Mouse (Mus musculus): ENCODE results near the gene Gm11032. TPM values are rescaled to one million over a fixed set of nuclear protein-coding genes. Genes with fewer than 3 reads are reported as not detected.

Gene Gm11032
- polyA plus RNA-seq, 1 experiment from 2014 or later, result not detected

GRCm38 (mm10) chr11:4625931-4626330 is 6.1 kb downstream of the Gm11032 start:
- H3K4me3 ChIP-seq (ENCODE audit: control insufficient read depth in 1 of 2, insufficient read depth in 1 of 2, low read depth in 1 of 2, low read length in 2 of 2), result no peak overlapping the region
- no peak for ATAC-seq (ENCODE audit: insufficient number of reproducible peaks, insufficient read depth, low FRiP score, low read depth)
- H3K9me3 ChIP-seq (ENCODE audit: control insufficient read depth, low read length), result no peaks in the 10 kb centered on the region
- WGBS, result 77% methylated on average over 7 of the region's 7 CpGs
- peaks cover 10 to 16% of the 10 kb centered on the region in 2 experiments for H3K4me1 ChIP-seq (ENCODE audit: control insufficient read depth in 2 of 2, insufficient read depth in 2 of 2, low read length in 2 of 2)
- H3K27me3 ChIP-seq (ENCODE audit: control insufficient read depth, insufficient read depth, low read length), result no peaks in the 10 kb centered on the region
- H3K27ac ChIP-seq (replicated peaks in 1 of 2; ENCODE audit: control insufficient read depth in 1 of 2, insufficient read depth in 1 of 2, low read depth in 2 of 2, low read length in 2 of 2), result no peak overlapping the region
- H3K36me3 ChIP-seq (ENCODE audit: control insufficient read depth, insufficient read depth, low read length), result no peaks in the 10 kb centered on the region
- H3K9ac ChIP-seq (ENCODE audit: low read length), result no peak overlapping the region
- H3K4me2 ChIP-seq (ENCODE audit: low read length), result no peak overlapping the region

GRCm38 (mm10) chr11:4627636-4628035 is 7.8 kb downstream of the Gm11032 start:
- ATAC-seq (ENCODE audit: insufficient number of reproducible peaks, insufficient read depth, low FRiP score, low read depth), result no peak

GRCm38 (mm10) chr11:4629861-4630280 is 10.0 kb downstream of the Gm11032 start:
- H3K27ac ChIP-seq (replicated peaks in 1 of 2; ENCODE audit: control insufficient read depth in 1 of 2, insufficient read depth in 1 of 2, low read depth in 2 of 2, low read length in 2 of 2), result peak overlapping the region; percentile 73 to 85
- no peak overlapping the region for H3K9ac ChIP-seq (ENCODE audit: low read length)
- WGBS, result 6% methylated on average over 8 of the region's 8 CpGs
- no peaks in the 10 kb centered on the region for H3K9me3 ChIP-seq (ENCODE audit: control insufficient read depth, low read length)
- H3K36me3 ChIP-seq (ENCODE audit: control insufficient read depth, insufficient read depth, low read length), result no peaks in the 10 kb centered on the region
- peak overlapping the region; percentile 12; the same call in 1 of the 2 replicates for H3K4me2 ChIP-seq (ENCODE audit: low read length)
- no peak for ATAC-seq (ENCODE audit: insufficient number of reproducible peaks, insufficient read depth, low FRiP score, low read depth)
- H3K4me3 ChIP-seq (ENCODE audit: control insufficient read depth in 1 of 2, insufficient read depth in 1 of 2, low read depth in 1 of 2, low read length in 2 of 2), result no peak overlapping the region
- peaks cover 10 to 20% of the 10 kb centered on the region in 2 experiments for H3K4me1 ChIP-seq (ENCODE audit: control insufficient read depth in 2 of 2, insufficient read depth in 2 of 2, low read length in 2 of 2)
- no peaks in the 10 kb centered on the region for H3K27me3 ChIP-seq (ENCODE audit: control insufficient read depth, insufficient read depth, low read length)

More at GRCm38 (mm10) chr11:4627636-4628035, 7.8 kb downstream of the Gm11032 start:
- H3K27me3 ChIP-seq (ENCODE audit: control insufficient read depth, insufficient read depth, low read length), result no peaks in the 10 kb centered on the region
- no peak overlapping the region for H3K27ac ChIP-seq (replicated peaks in 1 of 2; ENCODE audit: control insufficient read depth in 1 of 2, insufficient read depth in 1 of 2, low read depth in 2 of 2, low read length in 2 of 2)
- H3K4me3 ChIP-seq (ENCODE audit: control insufficient read depth in 1 of 2, insufficient read depth in 1 of 2, low read depth in 1 of 2, low read length in 2 of 2), result no peak overlapping the region
- peaks cover 10 to 20% of the 10 kb centered on the region in 2 experiments for H3K4me1 ChIP-seq (ENCODE audit: control insufficient read depth in 2 of 2, insufficient read depth in 2 of 2, low read length in 2 of 2)
- H3K36me3 ChIP-seq (ENCODE audit: control insufficient read depth, insufficient read depth, low read length), result no peaks in the 10 kb centered on the region
- H3K9me3 ChIP-seq (ENCODE audit: control insufficient read depth, low read length), result no peaks in the 10 kb centered on the region
- H3K9ac ChIP-seq (ENCODE audit: low read length), result no peak overlapping the region
- WGBS, result 89% methylated on average over 7 of the region's 7 CpGs
- H3K4me2 ChIP-seq (ENCODE audit: low read length), result no peak overlapping the region

- no peak overlapping the region for H3K9ac ChIP-seq (ENCODE audit: low read length)
These were observed 13.6 kb downstream of the Gm11032 start for GRCm38 (mm10) chr11:4633420-4633819.

GRCm38 (mm10) chr11:4634395-4634794 is 14.5 kb downstream of the Gm11032 start:
- no peak overlapping the region for H3K9ac ChIP-seq (ENCODE audit: low read length)
- WGBS, result 50% methylated on average over 5 of the region's 5 CpGs
- H3K9me3 ChIP-seq (ENCODE audit: control insufficient read depth, low read length), result no peaks in the 10 kb centered on the region
- H3K4me3 ChIP-seq (ENCODE audit: control insufficient read depth in 1 of 2, insufficient read depth in 1 of 2, low read depth in 1 of 2, low read length in 2 of 2), result no peak overlapping the region
- H3K27ac ChIP-seq (replicated peaks in 1 of 2; ENCODE audit: control insufficient read depth in 1 of 2, insufficient read depth in 1 of 2, low read depth in 2 of 2, low read length in 2 of 2), result no peak overlapping the region
- H3K27me3 ChIP-seq (ENCODE audit: control insufficient read depth, insufficient read depth, low read length), result no peaks in the 10 kb centered on the region
- no peaks in the 10 kb centered on the region for H3K36me3 ChIP-seq (ENCODE audit: control insufficient read depth, insufficient read depth, low read length)
- peaks cover 10 to 34% of the 10 kb centered on the region in 2 experiments for H3K4me1 ChIP-seq (ENCODE audit: control insufficient read depth in 2 of 2, insufficient read depth in 2 of 2, low read length in 2 of 2)
- ATAC-seq (ENCODE audit: insufficient number of reproducible peaks, insufficient read depth, low FRiP score, low read depth), result no peak
- no peak overlapping the region for H3K4me2 ChIP-seq (ENCODE audit: low read length)

More at GRCm38 (mm10) chr11:4633420-4633819, 13.6 kb downstream of the Gm11032 start:
- Histone ChIP-seq H3K4me1 (ENCODE audit: control insufficient read depth in 2 of 2, insufficient read depth in 2 of 2, low read length in 2 of 2) (peaks cover 10 to 27% of the 10 kb centered on the region in 2 experiments), H3K9me3 (ENCODE audit: control insufficient read depth, low read length) (no peaks in the 10 kb centered on the region), H3K36me3 (ENCODE audit: control insufficient read depth, insufficient read depth, low read length) (no peaks in the 10 kb centered on the region), H3K27me3 (ENCODE audit: control insufficient read depth, insufficient read depth, low read length) (no peaks in the 10 kb centered on the region), H3K4me2 (ENCODE audit: low read length) (no peak overlapping the region), H3K4me3 (ENCODE audit: control insufficient read depth in 1 of 2, insufficient read depth in 1 of 2, low read depth in 1 of 2, low read length in 2 of 2) (no peak overlapping the region), H3K27ac (replicated peaks in 1 of 2; ENCODE audit: control insufficient read depth in 1 of 2, insufficient read depth in 1 of 2, low read depth in 2 of 2, low read length in 2 of 2) (no peak overlapping the region)
- WGBS, result 68% methylated on average over 2 of the region's 2 CpGs
- ATAC-seq (ENCODE audit: insufficient number of reproducible peaks, insufficient read depth, low FRiP score, low read depth), result no peak

GRCm38 (mm10) chr11:4636782-4637342 is 17.0 kb downstream of the Gm11032 start:
- H3K4me1 ChIP-seq (ENCODE audit: control insufficient read depth in 2 of 2, insufficient read depth in 2 of 2, low read length in 2 of 2), result peaks cover 0 to 15% of the 10 kb centered on the region in 2 experiments; a peak in 2 of 4 replicates
- peak overlapping the region in 1 of 2 experiments; percentile 88; a peak in 3 of 4 replicates for H3K4me3 ChIP-seq (ENCODE audit: control insufficient read depth in 1 of 2, insufficient read depth in 1 of 2, low read depth in 1 of 2, low read length in 2 of 2)
- H3K9me3 ChIP-seq (ENCODE audit: control insufficient read depth, low read length), result no peaks in the 10 kb centered on the region
- peak overlapping the region; percentile 46 to 65; a peak in 2 of 4 replicates for H3K27ac ChIP-seq (replicated peaks in 1 of 2; ENCODE audit: control insufficient read depth in 1 of 2, insufficient read depth in 1 of 2, low read depth in 2 of 2, low read length in 2 of 2)
- no peaks in the 10 kb centered on the region for H3K27me3 ChIP-seq (ENCODE audit: control insufficient read depth, insufficient read depth, low read length)
- peak overlapping the region; percentile 90 for H3K4me2 ChIP-seq (ENCODE audit: low read length)
- 57% methylated on average over 5 of the region's 5 CpGs for WGBS
- no peak for ATAC-seq (ENCODE audit: insufficient number of reproducible peaks, insufficient read depth, low FRiP score, low read depth)
- H3K9ac ChIP-seq (ENCODE audit: low read length), result peak overlapping the region; percentile 82; the same call in 1 of the 2 replicates
- H3K36me3 ChIP-seq (ENCODE audit: control insufficient read depth, insufficient read depth, low read length), result no peaks in the 10 kb centered on the region; the same call in 1 of the 2 replicates

- Histone ChIP-seq H3K4me1 (ENCODE audit: control insufficient read depth in 2 of 2, insufficient read depth in 2 of 2, low read length in 2 of 2) (peaks cover 0 to 15% of the 10 kb centered on the region in 2 experiments; a peak in 2 of 4 replicates), H3K27ac (replicated peaks in 1 of 2; ENCODE audit: control insufficient read depth in 1 of 2, insufficient read depth in 1 of 2, low read depth in 2 of 2, low read length in 2 of 2) (peak within 1 kb of the TSS; percentile 46 to 65), H3K9ac (ENCODE audit: low read length) (peak within 1 kb of the TSS; percentile 82), H3K4me3 (ENCODE audit: control insufficient read depth in 1 of 2, insufficient read depth in 1 of 2, low read depth in 1 of 2, low read length in 2 of 2) (peak within 1 kb of the TSS; percentile 83 to 88), H3K9me3 (ENCODE audit: control insufficient read depth, low read length) (no peaks in the 10 kb centered on the region), H3K27me3 (ENCODE audit: control insufficient read depth, insufficient read depth, low read length) (no peaks in the 10 kb centered on the region), H3K36me3 (ENCODE audit: control insufficient read depth, insufficient read depth, low read length) (peaks cover 7% of the 10 kb centered on the region; the same call in 1 of the 2 replicates), H3K4me2 (ENCODE audit: low read length) (peak within 1 kb of the TSS; percentile 90)
- ATAC-seq (ENCODE audit: insufficient number of reproducible peaks, insufficient read depth, low FRiP score, low read depth), result peak; percentile 88
- WGBS, result under 1% methylated on average over 33 of the region's 35 CpGs
These were observed 17.8 kb downstream of the Gm11032 start, which contains the start of gene Ascc2 for GRCm38 (mm10) chr11:4637534-4638234. Gene Ascc2, plus strand, starts transcription at chr11:4637747.

All from heart, embryonic 14.5 days (tissue).